Mouse (Mus musculus) hindbrain, postnatal 0 days (tissue): Measurements from ENCODE around the gene Tnfrsf12a. TPM values are rescaled to one million over a fixed set of nuclear protein-coding genes. Genes with fewer than 3 reads are reported as not detected.

ENCODE experiments used
- ATAC-seq: fragments of 200-750 bp; cut with Nextera tagmentation; 2 replicates; pipeline ENCODE4 v1.8.0; 2017; ENCODE audit warnings: mild to moderate bottlenecking, moderate TSS enrichment, moderate library complexity
- DNase-seq: peaks from one replicate; pipeline ENCODE4 v3.0.0-alpha.2; 2015; ENCODE audit warnings: low spot score
- H3K27ac ChIP-seq: fragments of 300-500 bp; sonication (generic); 2 replicates; pipeline ENCODE4 v1.5.1; 2014; ENCODE audit warnings: mild to moderate bottlenecking
- H3K27me3 ChIP-seq: fragments of 300-500 bp; sonication (generic); 2 replicates; pipeline ENCODE4 v1.6.1; 2014; ENCODE audit warnings: low read length, mixed read lengths; ENCODE audit not compliant: insufficient read depth
- H3K36me3 ChIP-seq: fragments of 300-500 bp; sonication (generic); 2 replicates; pipeline ENCODE4 v1.6.1; 2014; ENCODE audit warnings: low read length, mixed read lengths; ENCODE audit not compliant: insufficient read depth
- H3K4me1 ChIP-seq: fragments of 300-500 bp; sonication (generic); 2 replicates; pipeline ENCODE4 v1.6.1; 2014; ENCODE audit warnings: antibody characterized with exemption, low read length, mixed read lengths; ENCODE audit not compliant: insufficient read depth
- H3K4me2 ChIP-seq: fragments of 300-500 bp; sonication (generic); 2 replicates; pipeline ENCODE4 v1.6.1; 2014; ENCODE audit warnings: low read depth, mild to moderate bottlenecking, low read length, moderate library complexity, mixed read lengths
- H3K4me3 ChIP-seq: fragments of 300-500 bp; sonication (generic); 2 replicates; pipeline ENCODE4 v1.5.1; 2014; ENCODE audit warnings: low read length
- H3K9ac ChIP-seq: fragments of 300-500 bp; sonication (generic); replicated peaks from 2 replicates; pipeline ENCODE4 v1.6.1; 2014; ENCODE audit warnings: mild to moderate bottlenecking, low read length, moderate library complexity, mixed read lengths
- H3K9me3 ChIP-seq: fragments of 300-500 bp; sonication (generic); 2 replicates; pipeline ENCODE4 v1.6.1; 2016; ENCODE audit warnings: low read length, mixed read lengths
- CTCF ChIP-seq: IDR thresholded peaks from 2 replicates; pipeline ENCODE4 v1.5.1; 2016; ENCODE audit warnings: antibody characterized with exemption, control low read depth, low read depth
- WGBS: fragments of 180-500 bp; shearing (Covaris S2); extraction: QIAGEN DNeasy Blood & Tissue Kit; methylation state at CpG from one replicate; pipeline ENCODE4 v1.1.7; 2014; 5-methylcytosine and 5-hydroxymethylcytosine counted together
- polyA plus RNA-seq: library from polyadenylated mRNA; unstranded; fragments of >200 nt; fragmentation: Nextera tagmentation; extraction: Ambion mirVana; gene quantifications from 2 replicates; pipeline ENCODE4 v1.2.1, GENCODE M21; 2015
- total RNA-seq: library from RNA; depleted of rRNA; stranded (reverse); fragments of >200 nt; gene quantifications from 2 replicates; pipeline ENCODE4 v1.2.3, GENCODE M21; 2014

Tnfrsf12a gene
- total and polyA plus RNA-seq, 2 experiments from 2014 or later: 5.5 to 7.7 TPM

- TF ChIP-seq CTCF: no peak
- Histone ChIP-seq H3K4me3 (no peak overlapping the region), H3K27me3 (peaks cover 18% of the 10 kb centered on the region), H3K9me3 (no peaks in the 10 kb centered on the region), H3K36me3 (no peaks in the 10 kb centered on the region), H3K27ac (no peak overlapping the region), H3K4me1 (peaks cover 19% of the 10 kb centered on the region), H3K4me2 (peak overlapping the region; percentile 75), H3K9ac (no peak overlapping the region)
- ATAC-seq (no peak), DNase-seq (no peak)
- 57% methylated on average over 5 of the region's 5 CpGs for WGBS
Observed at GRCm38 (mm10) chr17:23675127-23675526, 2.1 kb downstream of the Tnfrsf12a start.

DNA sequence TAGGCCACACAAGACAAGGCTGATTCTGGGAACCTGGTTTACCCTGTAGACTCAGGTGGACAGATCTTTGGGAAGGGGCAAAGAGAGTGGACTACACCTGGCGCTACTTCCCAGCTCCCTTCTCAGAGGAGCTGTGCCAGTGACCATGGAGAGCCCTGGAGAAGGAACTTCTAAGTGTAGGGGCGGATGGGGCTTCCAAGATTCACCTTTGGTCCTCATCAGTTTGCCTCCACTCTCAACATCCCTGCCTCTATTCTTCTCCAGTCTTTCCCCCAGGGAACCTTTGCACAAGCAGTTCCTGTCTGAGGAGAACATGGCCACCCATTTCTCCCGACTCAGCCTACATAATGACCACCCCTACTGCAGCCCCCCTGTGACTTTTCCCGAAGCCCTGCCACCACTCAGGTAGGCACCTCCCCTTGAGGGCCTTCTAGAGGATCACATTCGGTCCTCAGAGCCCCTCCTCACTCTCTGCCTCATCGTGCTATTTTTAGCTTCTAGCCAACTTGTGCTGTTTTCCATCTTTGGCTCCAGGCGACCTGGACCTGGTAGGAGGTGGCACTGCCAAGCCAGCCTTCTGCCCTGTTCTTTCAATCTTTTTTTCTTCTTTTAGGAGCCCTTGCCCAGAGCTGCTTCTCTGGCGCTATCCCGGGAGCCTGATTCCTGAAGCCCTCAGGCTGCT lies 2.9 kb downstream of the Tnfrsf12a start:
- H3K4me2 ChIP-seq: peak overlapping the region; percentile 75
- WGBS: 41% methylated on average over 9 of the region's 9 CpGs
- H3K9ac ChIP-seq: peak overlapping the region; percentile 63
- H3K4me3 ChIP-seq: peak overlapping the region; percentile 66
- DNase-seq (no peak), ATAC-seq (no peak)
- no peaks in the 10 kb centered on the region for H3K9me3 ChIP-seq
- H3K36me3 ChIP-seq: no peaks in the 10 kb centered on the region
- peaks cover 11% of the 10 kb centered on the region; the same call in 1 of the 2 replicates for H3K27me3 ChIP-seq
- H3K27ac ChIP-seq: peak overlapping the region; percentile 82; the same call in 1 of the 2 replicates
- peaks cover 19% of the 10 kb centered on the region for H3K4me1 ChIP-seq
- no peak for TF ChIP-seq CTCF

GRCm38 (mm10) chr17:23673424-23674073 lies 3.7 kb downstream of the Tnfrsf12a start, which contains the start of the genes Hcfc1r1 and Thoc6:
Gene Hcfc1r1 (plus strand): TSS chr17:23673596.
Gene Thoc6 (minus strand): TSS chr17:23673882.
- ATAC-seq (peak; percentile 95), DNase-seq (peak; percentile 98)
- H3K27me3 ChIP-seq: peaks cover 3% of the 10 kb centered on the region; the same call in 1 of the 2 replicates
- H3K9me3 ChIP-seq: no peaks in the 10 kb centered on the region
- under 1% methylated on average over 45 of the region's 45 CpGs for WGBS
- H3K4me2 ChIP-seq: peak within 1 kb of the TSS; percentile 75
- peak within 1 kb of the TSS; percentile 63 for H3K9ac ChIP-seq
- 0 out of 2 replicates have a peak, but pooled peaks cover 4% of the 10 kb centered on the region for H3K36me3 ChIP-seq
- peak; percentile 43; the same call in 1 of the 2 replicates for TF ChIP-seq CTCF
- peak within 1 kb of the TSS; percentile 82 for H3K27ac ChIP-seq
- peak within 1 kb of the TSS; percentile 66 for H3K4me3 ChIP-seq
- peaks cover 19% of the 10 kb centered on the region for H3K4me1 ChIP-seq

- ATAC-seq: no peak
- peaks cover 19% of the 10 kb centered on the region for H3K4me1 ChIP-seq
Observed at GRCm38 (mm10) chr17:23672761-23673160, 4.5 kb downstream of the Tnfrsf12a start.

DNA sequence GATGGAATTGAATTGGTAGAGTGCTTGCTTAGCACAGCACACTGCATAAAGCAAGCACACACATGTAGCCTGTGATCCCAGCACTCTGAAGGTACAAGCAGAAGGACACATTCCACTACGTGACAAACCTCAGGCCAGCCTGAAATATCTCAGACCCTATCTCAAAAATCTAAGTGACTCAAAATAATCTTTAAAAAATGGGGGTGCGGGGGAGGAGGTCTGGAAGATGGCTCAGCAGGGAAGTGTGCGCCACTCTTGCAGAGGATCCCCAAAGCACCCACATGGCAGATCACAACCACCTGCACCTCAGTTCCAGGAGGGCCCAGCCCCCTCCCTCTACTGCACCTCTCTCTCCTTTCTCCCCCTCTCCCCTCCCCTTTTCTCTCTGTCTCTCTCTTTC lies 5.7 kb downstream of the Tnfrsf12a start:
- no peak for TF ChIP-seq CTCF
- Histone ChIP-seq H3K4me2 (no peak overlapping the region), H3K27me3 (no peaks in the 10 kb centered on the region)

More at GRCm38 (mm10) chr17:23672761-23673160, 4.5 kb downstream of the Tnfrsf12a start:
- H3K9me3 ChIP-seq: no peaks in the 10 kb centered on the region
- peak overlapping the region; percentile 75 for H3K4me2 ChIP-seq
- H3K9ac ChIP-seq: no peak overlapping the region; the same call in 1 of the 2 replicates
- DNase-seq: no peak
- 70% methylated on average over 3 of the region's 3 CpGs for WGBS
- H3K27me3 ChIP-seq: no peaks in the 10 kb centered on the region; the same call in 1 of the 2 replicates
- H3K27ac ChIP-seq: no peak overlapping the region
- H3K4me3 ChIP-seq: peak overlapping the region; percentile 66
- TF ChIP-seq CTCF: no peak
- H3K36me3 ChIP-seq: 0 out of 2 replicates have a peak, but pooled peaks cover 7% of the 10 kb centered on the region

DNA sequence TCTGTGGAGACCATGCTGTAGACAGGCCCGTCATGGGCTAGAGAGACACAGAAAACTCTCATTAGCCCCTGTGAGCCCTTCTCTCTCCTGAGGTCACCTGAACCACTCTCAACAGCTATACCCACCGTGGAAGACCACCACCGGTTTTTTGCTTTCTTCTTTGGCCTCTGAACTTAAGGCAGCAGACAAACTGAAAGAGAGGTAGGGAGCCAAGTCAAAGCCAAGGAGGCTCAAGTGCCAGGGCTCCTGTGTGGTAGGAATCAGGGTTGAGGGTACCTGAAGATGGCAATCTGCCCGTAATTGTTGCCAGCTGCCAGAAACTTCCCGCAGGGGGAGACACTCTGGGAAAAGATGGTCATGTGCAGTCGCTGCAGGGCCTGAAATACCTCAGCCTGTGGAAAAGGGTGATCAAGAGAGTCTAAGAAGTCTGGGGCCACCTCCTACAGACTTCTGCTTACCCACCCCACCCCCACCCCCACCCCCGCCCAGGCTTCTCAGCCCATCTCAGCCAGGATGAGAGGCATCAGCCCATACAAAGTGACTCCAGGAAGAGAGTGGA lies 6.7 kb downstream of the Tnfrsf12a start:
- peaks cover 12% of the 10 kb centered on the region for H3K4me1 ChIP-seq
- H3K9me3 ChIP-seq: no peaks in the 10 kb centered on the region
- no peak overlapping the region for H3K9ac ChIP-seq
- H3K27ac ChIP-seq: no peak overlapping the region
- no peak for TF ChIP-seq CTCF
- 86% methylated on average over 7 of the region's 7 CpGs for WGBS
- H3K27me3 ChIP-seq: no peaks in the 10 kb centered on the region
- no peak overlapping the region for H3K4me3 ChIP-seq
- H3K36me3 ChIP-seq: 0 out of 2 replicates have a peak, but pooled peaks cover 13% of the 10 kb centered on the region
- no peak overlapping the region for H3K4me2 ChIP-seq
- DNase-seq (no peak), ATAC-seq (no peak)

More for the DNA sequence above, 5.7 kb downstream of the Tnfrsf12a start:
- no peak overlapping the region for H3K4me3 ChIP-seq
- no peak overlapping the region for H3K9ac ChIP-seq
- WGBS: 95% methylated on average over 3 of the region's 3 CpGs
- H3K27ac ChIP-seq: no peak overlapping the region
- DNase-seq (no peak), ATAC-seq (no peak)
- H3K9me3 ChIP-seq: no peaks in the 10 kb centered on the region
- peaks cover 17% of the 10 kb centered on the region for H3K4me1 ChIP-seq
- H3K36me3 ChIP-seq: 0 out of 2 replicates have a peak, but pooled peaks cover 13% of the 10 kb centered on the region
